ENCODE assay signal across 7 mouse cellular contexts in the genomic region with DNA sequence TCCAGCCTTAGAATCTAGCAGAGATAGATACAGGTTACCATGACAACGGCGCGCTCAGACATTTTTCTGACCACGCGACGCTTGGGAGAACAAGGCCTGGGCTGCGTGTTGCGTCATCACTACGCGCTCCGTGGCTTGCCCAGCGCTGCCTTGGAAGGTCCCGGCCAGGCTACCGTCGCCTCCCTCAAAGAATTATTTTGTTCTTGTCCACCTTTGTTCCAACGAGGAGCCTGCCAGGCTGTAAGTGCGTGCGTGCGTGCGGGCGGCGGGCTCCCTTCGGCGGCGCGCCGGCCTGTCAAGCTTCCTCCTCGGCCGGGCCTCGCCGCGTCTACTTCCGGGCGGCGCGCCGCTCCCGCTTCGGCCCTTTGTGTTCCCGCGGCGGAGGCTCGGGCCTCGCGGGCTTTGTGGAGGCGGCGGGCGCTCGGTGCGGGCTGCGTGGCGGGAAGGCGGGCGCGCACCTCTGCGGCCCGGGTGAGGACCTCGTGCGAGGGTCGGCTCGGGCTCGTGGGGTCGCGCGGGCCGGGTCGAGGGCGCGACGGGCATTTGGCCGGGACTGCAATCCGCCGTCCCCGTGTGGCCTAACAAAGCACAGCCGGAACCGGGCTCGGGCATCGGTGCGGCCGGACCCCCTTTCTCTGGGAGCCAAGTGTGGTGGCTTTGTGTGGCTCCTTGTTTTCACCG. TPM values are rescaled to one million over a fixed set of nuclear protein-coding genes. Genes with fewer than 3 reads are reported as not detected.
DNase-seq lines count a peak whose midpoint lies in the region; ATAC-seq lines count a peak whose summit lies in the region.

A gene (plus strand): TSS at position 93 of the 681 bp plus-strand sequence.

- H3K36me3 ChIP-seq in intestine, embryonic 16.5 days (ENCODE audit: control insufficient read depth, insufficient read depth, low read length): 0 out of 2 replicates have a peak, but pooled peaks cover 6% of the 10 kb centered on the region
- H3K36me3 ChIP-seq in midbrain, embryonic 11.5 days (ENCODE audit: control insufficient read depth, insufficient read depth, low read length): peaks cover 24% of the 10 kb centered on the region

- H3K9me3 ChIP-seq in intestine, embryonic 16.5 days (ENCODE audit: control insufficient read depth, low read length): no peaks in the 10 kb centered on the region
- H3K9me3 ChIP-seq in midbrain, embryonic 11.5 days (ENCODE audit: control insufficient read depth, low read length): no peaks in the 10 kb centered on the region; the same call in 1 of the 2 replicates

- peak; percentile 86 for DNase-seq in adrenal gland, adult 8-10 months
- DNase-seq in embryo, embryonic 9.5 days (ENCODE audit: extremely low spot score): peak; percentile 91
- peak; percentile 65 to 91 for DNase-seq in gastrocnemius, postnatal 4 days (ENCODE audit: low spot score in 2 of 2)
- peak; percentile 95 for DNase-seq in left cerebral cortex, postnatal 36 days (ENCODE audit: low spot score in 2 of 2)
- DNase-seq in midbrain, embryonic 11.5 days (ENCODE audit: low spot score, missing footprints): peak; percentile 99
- DNase-seq in skeletal muscle tissue, adult 2 months (ENCODE audit: low read depth, low spot score): peak; percentile 90

- peak; percentile 96 for ATAC-seq in intestine, embryonic 16.5 days
- peak; percentile 95 for ATAC-seq in midbrain, embryonic 11.5 days (ENCODE audit: low FRiP score)

- peak within 1 kb of the TSS; percentile 74 for H3K4me2 ChIP-seq in intestine, embryonic 16.5 days (ENCODE audit: low read depth, low read length)
- H3K4me2 ChIP-seq in midbrain, embryonic 11.5 days: peak within 1 kb of the TSS; percentile 83

- WGBS in intestine, embryonic 16.5 days: under 1% methylated on average over 80 of the region's 81 CpGs
- WGBS in midbrain, embryonic 11.5 days: under 1% methylated on average over 61 of the region's 81 CpGs

- peaks cover 6% of the 10 kb centered on the region; the same call in 1 of the 2 replicates for H3K4me1 ChIP-seq in intestine, embryonic 16.5 days (ENCODE audit: control insufficient read depth, insufficient read depth, low read length)
- peaks cover 7% of the 10 kb centered on the region for H3K4me1 ChIP-seq in midbrain, embryonic 11.5 days (ENCODE audit: control insufficient read depth, insufficient read depth, low read length)

- no peaks in the 10 kb centered on the region for H3K27me3 ChIP-seq in intestine, embryonic 16.5 days (replicated peaks; ENCODE audit: control insufficient read depth, insufficient read depth, low read length)
- H3K27me3 ChIP-seq in midbrain, embryonic 11.5 days (ENCODE audit: control insufficient read depth, insufficient read depth, low read length): no peaks in the 10 kb centered on the region

- H3K27ac ChIP-seq in intestine, embryonic 16.5 days (ENCODE audit: low read length): peak within 1 kb of the TSS; percentile 96
- peak within 1 kb of the TSS; percentile 96 for H3K27ac ChIP-seq in midbrain, embryonic 11.5 days (ENCODE audit: low read depth, low read length)

- intact Hi-C loops in left cerebral cortex, postnatal 36 days (cut with DNase I): no loop called here

- H3K9ac ChIP-seq in intestine, embryonic 16.5 days (ENCODE audit: low read depth, low read length): peak within 1 kb of the TSS; percentile 98
- H3K9ac ChIP-seq in midbrain, embryonic 11.5 days (ENCODE audit: low read length): peak within 1 kb of the TSS; percentile 99

- H3K4me3 ChIP-seq in intestine, embryonic 16.5 days (ENCODE audit: low read length): peak within 1 kb of the TSS; percentile 83
- peak within 1 kb of the TSS; percentile 82 for H3K4me3 ChIP-seq in midbrain, embryonic 11.5 days (ENCODE audit: low read depth, low read length)

RNA-seq across cellular contexts. Expression of the gene that starts here (rescaled TPM):
- total RNA-seq in adrenal gland, adult 8-10 months (2022): 10 to 100 TPM; 31.8 to 45.6 (median 38.9) TPM
- 10 to 100 TPM; 29.7 to 36.4 TPM for total RNA-seq in gastrocnemius, postnatal 4 days (2021)
- 31.5 and 41.7 TPM in 2 replicates for polyA plus RNA-seq in intestine, embryonic 16.5 days (2015; fragmentation: Nextera tagmentation; extraction: Ambion mirVana)
- total RNA-seq in left cerebral cortex, postnatal 36 days (2021): 10 to 100 TPM; 31.4 to 46.5 TPM
- polyA plus RNA-seq in midbrain, embryonic 11.5 days (2014; fragmentation: Nextera tagmentation; extraction: Ambion mirVana): 109 TPM in 2 replicates

Comparison
In these comparisons a context has a peak if more than half of its experiments do, and no peak if none do; other contexts are left out.
1. Peak in every context shown above with its lines: DNase-seq, ATAC-seq, H3K4me3 ChIP-seq and H3K27ac ChIP-seq.